Mouse (Mus musculus) spleen, adult 18-20 months (tissue): ENCODE measurements around the gene Sesn2.
A peak's percentile ranks its signal among the peaks of the same experiment; 100 is the strongest.
"Not testable (repeated sequence)": the region's sequence is repeated elsewhere in the genome, so short reads cannot be mapped to it uniquely, and the experiment has no call there.

Experiments
- DNase-seq, 2 experiments: peaks; one replicate each; pipeline ENCODE4 v3.0.0; 2022; ENCODE audit warnings: mixed read lengths in 2 of 2

The Sesn2 gene

DNA sequence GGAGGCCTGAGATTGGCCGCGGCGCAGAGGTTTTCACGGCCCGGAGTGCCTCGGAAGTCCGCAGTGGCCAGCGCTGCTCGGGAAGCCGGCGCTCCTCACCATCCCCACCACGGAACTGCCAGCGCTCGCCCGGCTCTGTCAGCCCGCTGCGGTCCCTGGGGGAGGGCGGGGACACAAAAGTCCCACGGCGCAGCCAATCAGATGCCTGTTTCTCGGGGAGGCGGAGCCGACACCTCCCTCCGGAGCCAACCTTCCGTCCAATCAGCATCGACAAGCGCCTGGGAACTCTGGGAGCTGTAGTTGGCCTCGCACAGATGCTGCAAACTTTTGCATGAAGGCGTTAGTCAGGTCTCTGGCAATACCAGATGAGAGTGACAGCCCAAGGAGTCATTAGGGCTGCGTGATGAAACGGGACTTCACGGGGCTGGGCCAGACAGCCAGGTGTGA, at the start of gene Sesn2:
Gene Sesn2 (minus strand): TSS at position 150 of the 447 bp plus-strand sequence.
- DNase-seq = peak; percentile 95 to 96

DNA sequence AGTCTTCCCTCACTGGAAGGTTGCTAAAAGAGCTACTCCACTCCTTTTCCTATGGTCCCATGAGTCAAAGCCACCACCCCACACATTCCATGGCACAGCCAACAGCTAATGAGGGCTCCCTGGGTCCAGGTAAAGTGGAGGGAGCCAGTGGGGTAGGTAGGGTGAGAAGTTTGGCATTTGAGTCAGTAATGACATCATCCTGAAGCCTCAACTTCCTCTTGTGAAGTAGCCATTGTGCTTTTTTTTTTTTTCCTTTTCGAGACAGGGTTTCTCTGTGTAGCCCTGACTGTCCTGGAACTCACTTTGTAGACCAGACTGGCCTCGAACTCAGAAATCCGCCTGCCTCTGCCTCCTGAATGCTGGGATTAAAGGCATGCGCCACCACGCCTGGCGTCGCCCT, 45.2 kb upstream of the Sesn2 start:
- not testable (repeated sequence) for DNase-seq

DNA sequence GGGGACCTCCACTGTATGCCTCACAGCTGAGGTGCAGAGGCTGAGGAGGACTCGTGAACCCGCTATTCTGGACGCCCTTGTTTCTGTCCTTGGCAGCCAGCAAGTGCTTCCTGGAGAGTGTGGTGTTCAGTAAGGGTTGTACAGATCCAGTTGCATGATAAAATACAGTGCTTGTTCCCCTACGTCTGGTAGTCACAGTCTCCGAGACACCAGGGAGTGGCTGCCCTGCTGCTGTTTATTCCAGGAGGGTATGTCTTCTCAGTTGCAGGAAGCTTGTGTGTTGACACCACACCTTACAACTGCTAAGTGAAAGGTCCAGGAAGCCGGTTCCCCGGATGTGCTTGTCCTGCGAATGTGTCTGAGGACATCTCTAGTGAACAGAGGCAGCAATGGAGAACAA, 44.4 kb upstream of the Sesn2 start:
- no peak for DNase-seq

DNA sequence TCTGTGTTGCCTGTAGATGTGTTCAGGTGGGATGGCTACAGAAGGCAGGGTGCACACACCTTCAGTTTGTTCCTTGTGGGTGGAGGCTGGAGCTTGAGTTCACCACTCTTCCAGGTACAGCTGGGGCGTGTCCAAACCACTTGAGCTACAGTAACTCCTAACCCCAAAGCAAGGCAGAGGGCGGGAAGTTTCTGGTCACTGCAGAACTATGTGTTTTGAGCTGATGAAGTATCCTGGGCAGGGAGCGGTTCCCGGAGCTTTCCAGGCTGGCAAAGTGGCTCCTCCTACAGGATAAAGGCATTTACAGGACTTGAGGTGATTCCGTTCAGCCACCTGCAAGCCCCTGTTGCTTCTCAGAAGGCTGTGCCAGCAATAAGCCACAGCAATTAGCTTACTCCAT, 43.9 kb upstream of the Sesn2 start:
- no peak for DNase-seq

DNA sequence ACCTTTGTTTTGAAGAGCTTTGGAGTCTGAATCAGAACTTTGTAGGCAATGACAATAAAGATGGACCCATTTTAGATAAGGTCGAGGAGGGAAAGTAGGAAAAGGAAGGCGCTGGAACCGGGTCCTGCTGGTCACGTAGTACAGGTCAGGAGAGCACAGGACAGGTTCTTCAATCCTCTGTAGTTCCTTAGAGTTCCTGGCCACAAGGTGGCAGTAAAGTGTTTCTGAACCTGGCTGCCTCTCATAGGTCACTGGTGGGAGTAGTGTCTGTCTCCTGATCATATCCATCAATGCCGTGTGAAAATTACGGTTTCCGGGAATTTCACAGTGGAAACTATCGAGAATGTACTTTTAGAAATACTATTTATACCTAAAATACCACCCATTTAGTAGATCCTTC, 35.5 kb upstream of the Sesn2 start:
- DNase-seq = peak in 1 of 2 experiments; percentile 70

DNA sequence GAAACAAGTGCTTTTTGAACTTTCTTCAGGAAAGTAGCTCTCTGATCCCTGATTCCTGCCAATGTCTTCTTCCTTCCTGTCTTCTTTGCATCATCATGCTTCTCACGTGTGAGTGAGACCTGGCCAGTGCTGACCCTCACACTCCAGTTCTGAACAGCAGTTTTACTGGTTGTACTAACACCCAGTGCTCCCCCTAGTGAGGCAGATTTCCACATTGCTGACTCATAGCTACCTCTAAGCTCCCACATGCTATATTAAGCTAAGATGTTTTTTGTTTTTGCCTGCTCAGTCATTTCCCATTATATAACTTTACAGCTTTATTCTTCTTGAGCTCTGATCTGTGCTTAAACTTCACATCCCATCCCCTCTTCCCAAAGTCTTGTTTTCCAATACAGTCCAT, 32.4 kb upstream of the Sesn2 start:
- no peak for DNase-seq

DNA sequence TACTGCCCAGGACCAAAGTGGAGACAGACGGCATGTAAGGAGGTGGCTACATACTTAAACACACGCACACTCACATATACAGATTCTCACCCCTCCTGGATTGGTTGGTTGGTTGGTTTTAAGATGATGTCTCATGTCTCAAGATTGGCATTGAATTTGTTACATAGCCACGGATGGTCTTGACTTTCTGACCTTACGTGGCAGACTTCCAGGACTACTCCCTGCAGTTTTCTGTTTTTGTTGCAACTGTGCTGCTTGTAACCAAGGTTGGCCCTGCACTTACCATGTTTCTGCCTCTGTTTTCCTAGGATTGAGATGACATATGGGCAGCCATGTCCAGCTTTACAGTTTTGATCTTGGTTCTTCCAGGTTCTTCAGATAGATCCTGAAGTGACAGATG, 31.1 kb upstream of the Sesn2 start:
- DNase-seq = no peak

DNA sequence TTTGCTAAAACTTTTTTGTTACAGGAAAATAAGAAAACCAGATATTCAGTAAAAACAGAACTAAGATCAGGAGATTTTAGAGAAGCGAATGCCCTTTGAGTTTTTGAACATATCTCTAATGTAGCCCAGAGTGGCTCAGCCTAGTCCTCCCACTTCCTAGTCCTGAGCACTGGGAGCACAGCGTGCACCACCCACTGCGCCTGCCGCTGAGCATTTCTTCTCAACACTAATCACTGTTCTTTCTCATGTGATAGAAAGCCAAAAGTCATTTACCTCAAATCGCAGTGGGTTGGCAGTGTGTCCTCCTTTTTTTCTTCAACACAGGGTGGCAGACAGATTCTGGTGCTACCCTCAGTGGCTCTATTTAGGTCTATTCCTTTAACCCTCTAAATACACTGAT, 29.2 kb upstream of the Sesn2 start:
- no peak for DNase-seq

DNA sequence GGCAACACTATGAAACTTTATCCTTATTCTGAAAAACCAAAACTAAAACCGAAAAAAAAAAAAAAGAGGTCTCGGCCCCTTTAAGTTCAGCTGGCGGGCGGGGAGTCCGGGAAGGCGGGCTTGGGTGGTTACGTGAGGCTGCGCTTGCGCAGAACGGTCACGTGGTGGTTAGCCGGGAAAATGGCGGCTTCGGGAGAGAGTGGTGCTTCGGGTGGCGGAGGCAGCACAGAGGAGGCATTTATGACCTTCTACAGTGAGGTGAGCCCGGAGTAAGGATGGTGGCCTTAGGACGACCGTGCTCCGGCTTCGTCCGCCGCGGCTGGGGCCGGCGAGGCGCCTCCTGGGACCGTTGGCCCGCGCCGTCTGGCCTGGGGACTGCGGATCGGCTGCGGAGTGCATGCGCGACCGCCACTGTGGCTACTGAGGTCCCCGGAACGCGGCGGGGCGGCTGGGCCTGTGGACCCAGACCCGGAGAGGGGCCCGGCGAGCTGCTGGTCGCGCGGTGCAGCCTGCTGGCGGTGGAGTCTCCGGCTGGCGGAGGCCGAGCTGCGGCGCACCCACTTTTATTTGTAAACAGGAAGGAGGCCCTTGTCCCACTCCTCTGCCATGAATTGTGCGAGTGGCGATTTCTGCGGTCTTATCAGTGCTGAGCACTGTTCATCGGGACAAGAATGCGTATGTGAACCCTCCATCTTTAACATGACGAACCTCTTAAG, 25.3 kb upstream of the Sesn2 start, which contains the start of gene Dnajc8:
Gene Dnajc8 (plus strand): TSS at position 145 of the 716 bp plus-strand sequence.
- peak; percentile 91 to 96 for DNase-seq

DNA sequence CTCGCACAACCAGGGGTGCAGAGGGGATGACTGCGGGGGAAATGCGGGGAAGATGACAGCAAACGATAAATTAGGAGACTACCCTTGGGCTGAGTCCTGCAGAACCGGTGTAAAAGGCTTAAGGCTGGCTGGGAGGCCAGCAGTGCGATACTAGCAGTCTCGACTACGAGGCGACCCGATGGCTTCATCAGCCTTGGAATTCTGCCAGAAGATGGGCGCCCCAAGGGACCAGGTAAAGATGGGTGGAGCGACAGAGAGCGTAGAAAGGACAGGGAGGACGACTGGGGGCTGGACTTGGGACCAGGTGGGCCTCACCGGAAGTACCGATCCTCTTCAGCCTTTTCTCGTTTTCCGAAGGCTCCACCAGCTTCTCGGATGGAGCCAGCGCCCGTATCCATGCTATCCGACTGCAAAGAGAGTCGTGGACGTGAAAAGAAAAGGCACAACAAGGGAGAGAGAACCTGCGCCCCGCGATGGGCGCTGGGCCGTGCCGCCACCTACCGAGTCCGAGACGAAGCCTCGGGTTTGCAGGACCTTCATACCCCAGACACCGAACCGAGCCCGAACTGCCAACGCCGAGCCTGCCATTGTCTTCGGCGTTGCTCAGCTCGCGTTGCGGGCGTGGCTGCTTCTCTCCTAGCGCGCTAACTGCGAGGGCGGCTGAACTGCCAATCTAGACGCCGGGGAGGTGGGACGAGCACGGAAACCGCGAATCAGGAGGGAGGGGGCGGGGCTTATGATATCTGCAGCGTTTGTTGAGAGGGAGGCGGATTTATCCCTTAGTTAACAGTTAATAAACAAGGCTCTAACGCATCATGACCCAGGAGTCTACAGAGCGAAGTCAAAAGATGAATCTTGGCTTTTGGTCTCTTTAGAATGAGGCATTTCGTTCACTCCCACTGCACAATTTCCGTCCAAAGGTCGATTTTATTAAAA, 22.9 kb upstream of the Sesn2 start, which contains the start of gene Atpif1:
Gene Atpif1 (minus strand): TSS at position 679 of the 936 bp plus-strand sequence.
- DNase-seq = peak; percentile 77 to 78

DNA sequence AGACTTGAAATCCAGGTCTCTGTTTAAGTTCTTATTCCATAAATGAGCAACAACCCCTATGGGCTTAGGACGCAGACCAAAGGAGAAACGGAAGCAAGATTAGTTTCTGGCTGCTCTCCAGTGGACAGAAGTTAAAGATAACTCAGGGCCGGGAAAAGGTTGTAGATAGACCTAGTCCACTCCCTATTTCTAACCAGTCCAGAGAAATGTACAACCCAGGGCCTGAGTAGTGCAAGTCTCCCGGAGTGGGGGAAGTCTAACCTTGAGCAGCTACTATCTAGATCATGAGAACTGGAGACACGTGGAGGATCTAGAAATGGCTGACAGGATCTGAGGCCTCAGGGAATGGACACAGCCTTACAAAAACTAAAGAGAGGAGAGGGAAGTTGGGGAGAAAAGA, 22.2 kb upstream of the Sesn2 start:
- DNase-seq = no peak

DNA sequence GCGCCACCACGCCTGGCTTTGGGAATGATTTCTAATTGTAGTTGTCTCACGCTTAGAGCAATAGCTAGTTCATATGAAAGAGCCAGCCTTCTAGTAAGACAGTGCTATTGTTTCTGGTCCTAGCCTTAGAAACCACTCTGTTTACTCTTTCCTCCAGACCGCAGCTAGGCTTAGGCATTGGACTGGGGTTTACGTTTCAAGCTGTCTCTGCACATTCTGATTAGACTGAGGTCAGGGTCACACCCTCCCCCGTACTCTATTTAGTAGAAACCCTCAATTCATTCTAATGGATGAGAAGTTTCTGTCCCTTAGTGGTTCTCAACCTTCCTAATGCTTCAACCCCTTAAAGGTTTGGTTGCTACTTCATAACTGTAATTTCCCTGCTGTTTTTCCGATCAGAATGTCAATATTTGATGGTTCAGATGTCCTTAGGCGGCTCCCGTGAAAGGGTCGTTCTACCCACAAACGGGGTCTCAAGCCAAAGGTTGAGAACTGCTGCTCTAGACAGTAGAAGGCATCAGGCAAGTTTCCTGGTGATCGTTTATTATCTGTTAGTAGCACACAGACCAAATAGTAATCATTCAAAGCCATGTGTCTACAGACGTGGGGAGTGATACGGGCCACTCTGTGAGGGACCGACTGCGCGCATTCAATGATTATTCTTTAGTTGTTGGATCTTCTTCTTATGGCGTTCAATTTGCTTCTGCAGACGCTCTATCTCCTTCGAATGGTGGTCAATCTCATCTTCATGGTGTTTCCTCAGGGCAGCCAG, 19.9 kb upstream of the Sesn2 start:
- DNase-seq = no peak

DNA sequence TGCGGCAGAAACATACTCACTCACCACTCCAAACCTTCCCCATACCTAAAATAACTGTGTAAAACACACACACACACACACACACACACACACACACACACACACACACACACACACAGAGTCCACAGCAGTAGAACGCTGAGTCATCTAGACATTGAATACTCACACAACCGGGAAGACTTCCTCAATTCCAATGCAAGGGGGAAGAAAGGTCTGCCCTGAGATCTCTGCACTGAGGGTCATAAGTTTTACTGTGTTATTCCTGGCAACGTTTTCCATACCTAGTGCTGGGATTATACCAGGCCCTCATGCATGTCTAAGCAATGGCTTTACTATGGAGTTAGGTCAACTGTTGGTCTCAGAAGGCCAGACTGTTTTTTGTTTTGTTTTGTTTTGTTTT, 19.0 kb upstream of the Sesn2 start:
- DNase-seq = no peak

DNA sequence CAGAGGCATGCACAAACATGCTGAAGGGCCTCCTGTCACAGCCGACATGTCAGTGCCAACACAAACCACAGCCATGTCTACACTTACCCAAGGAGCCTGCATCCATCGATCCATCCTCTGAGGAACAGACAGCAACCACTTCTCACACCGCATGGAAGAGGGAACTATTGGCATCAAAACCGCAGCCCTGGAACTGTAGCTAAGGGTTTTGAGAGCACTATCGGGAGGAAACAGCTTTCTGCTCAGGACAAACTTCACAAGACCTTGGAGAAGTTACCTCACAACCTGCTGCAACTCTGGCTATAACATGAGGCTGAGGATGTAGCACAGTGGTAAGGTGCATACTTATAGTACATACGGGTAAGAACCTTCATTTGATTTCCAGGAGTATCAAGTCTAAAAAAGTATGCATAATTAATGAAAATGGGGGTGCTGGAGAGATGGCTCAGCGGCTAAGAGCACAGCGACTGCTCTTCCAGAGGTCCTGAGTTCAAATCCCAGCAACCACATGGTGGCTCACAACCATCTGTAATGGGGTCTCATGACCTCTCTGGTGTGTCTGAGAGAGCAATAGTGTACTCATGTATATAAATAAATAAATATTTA, 17.7 kb upstream of the Sesn2 start:
- DNase-seq = no peak

DNA sequence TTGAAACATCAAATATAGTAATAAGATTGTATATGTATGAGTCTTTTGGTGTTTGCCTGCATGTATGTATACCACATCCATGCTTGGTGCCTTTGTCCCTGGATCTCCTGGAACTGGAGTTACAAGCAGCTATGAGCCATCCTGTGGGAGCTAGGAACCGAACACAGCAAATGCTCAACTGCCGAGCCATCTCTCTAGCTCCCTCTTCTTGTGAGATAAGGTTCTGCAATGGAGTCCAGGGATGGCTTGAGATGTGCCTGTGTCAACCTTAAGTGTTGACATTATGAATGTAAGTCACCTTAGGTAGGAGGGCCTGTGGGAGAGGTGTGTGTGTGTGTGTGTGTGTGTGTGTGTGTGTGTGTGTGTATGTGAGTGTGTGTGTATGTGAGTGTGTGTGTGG, 16.4 kb upstream of the Sesn2 start:
- no peak for DNase-seq

DNA sequence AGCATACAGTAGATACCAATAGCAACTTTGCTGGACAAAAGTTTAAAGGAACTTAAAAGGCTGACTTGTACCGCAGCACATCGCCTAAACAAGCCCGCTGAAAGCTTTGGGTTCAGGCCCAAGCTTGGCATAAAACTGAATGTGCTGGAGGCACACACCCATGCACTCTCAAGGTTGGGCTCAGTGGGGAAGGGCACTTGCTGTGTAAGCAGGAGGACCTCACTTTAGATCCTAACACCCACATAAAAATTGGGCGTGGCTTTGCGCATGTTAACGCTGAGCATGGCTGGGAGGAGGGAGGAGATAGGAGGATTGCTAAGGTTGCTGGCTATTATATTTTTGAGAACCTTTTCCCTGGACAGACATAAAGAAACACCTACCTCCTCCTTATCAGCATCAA, 14.5 kb upstream of the Sesn2 start:
- DNase-seq = no peak

DNA sequence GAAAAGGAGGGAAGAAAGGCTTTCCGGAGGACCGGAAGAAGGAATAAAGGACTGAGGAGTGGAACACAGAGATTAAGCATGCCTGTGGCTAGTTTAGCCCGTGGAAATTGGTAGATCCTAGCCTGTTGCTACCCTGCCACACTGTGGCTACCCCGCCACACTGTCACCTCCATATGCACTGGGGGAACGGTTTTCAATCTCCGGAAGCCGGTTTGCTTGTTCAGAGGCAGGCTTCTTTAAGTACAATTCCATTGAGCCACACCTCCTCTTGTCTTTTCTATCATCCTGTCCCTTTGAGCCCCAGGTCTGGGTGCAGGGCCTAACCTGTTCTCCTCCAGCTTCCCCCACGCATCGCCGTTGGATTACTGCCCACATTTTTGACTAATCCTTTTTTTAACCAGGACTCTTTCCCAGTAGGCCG, 14.0 kb upstream of the Sesn2 start:
- no peak for DNase-seq

DNA sequence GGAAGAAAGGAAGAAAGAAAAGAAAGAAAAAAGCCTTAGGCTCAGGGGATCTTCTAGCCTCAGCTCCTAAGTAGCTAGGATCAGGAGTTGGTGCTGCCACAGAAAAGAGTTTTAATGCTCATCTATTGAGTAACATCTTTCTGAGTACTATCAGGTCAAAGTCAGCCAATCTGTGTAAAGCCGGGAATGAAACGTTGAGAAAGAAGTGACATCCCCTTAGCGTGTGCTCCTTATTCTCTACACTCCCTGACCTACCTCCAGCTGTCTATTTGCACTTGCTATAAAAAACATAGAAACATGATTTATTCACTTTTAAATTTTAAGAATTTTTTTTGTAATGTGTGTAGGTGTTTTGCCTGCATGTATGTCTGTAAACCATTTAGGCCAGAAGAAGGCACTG, 8.9 kb upstream of the Sesn2 start:
- DNase-seq = no peak

DNA sequence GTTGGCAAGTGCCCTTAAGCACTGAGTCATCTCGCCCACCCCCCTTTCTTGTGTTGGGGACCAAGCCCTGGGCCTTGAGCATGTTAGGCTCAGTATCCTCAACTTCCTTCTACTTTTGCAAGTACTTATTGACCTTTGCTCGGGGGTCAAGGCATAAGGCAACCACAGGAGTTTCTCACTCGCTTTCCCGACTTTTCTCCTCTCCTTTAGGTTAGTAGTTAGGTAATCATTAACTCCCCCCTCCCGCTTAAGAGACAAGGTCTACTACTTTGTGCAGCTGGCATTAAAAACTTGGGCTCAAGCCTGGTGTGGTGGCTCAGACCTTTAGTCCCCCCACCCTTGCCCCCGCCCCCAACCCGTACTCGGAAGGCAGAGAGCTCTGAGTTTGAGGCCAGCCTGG, 7.8 kb upstream of the Sesn2 start:
- no peak for DNase-seq

DNA sequence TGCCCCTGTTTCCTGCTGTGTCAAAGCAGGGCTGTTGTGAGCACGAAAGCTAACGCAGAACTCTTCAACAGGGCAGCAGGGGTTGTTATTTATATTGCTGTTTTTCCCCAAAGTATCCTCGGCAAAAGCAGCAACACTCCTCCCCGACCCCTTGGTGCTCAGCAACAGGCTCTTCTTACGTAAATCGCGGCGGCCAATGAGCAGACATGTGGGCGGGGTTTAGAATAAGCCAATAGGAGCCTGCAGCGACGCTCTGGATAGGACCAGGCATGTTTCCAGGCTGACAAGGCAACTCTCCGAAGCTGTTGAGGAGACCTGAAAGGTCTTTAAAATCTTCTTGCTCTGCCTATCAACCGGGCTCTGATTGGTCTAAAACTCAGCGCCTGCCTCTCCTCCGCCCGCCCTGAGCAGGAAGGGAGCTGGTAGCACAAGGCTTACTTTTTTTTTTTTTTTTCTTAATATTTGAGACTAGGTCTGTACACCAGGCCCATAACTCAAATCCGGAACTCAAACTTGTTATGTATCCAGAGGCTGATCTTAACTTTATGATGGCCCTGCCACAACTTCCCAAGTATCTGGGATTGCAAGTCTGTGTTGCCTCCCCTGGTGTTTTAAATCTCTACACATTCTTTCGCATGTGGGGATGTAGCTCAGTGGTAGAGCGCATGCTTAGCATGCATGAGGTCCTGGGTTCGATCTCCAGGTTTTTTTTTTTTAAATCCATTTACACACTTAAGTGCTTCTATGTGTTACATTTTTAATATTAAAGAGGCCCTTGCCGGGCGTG, 5.3 kb upstream of the Sesn2 start:
- peak; percentile 74 to 82 for DNase-seq

DNA sequence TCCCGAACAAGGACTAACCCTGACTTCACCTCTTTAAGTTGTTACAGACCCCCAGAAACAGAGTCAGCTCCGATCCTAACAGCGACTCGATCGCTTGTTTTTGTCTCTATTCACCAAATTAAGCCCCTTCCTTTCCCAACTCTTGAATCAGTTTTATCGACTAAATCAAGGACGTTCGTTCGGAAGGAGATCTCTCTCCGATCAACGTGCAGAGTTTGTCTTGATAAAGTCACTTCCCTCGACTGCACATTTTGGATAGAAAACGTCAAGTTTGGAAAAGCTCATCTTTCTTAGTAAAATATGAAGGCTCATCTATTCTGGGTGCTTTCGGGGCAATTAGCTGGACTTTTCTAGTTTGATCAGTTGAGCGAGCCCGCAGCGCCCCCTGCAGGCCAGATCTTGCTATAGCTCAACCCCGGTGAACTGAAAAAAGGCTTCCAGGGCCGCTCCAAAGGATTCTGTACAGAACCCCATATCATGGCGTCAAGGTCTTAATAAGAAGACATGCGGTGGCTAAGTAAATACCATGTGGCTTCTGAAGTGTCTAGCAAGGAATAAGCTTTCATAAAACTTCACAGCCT, 4.3 kb upstream of the Sesn2 start:
- peak; percentile 69 to 86 for DNase-seq
